Mouse (Mus musculus) embryonic facial prominence, embryonic 11.5 days (tissue): ENCODE data around the gene Gnat1. TPM values are rescaled to one million over a fixed set of nuclear protein-coding genes. Genes with fewer than 3 reads are reported as not detected.
A peak's percentile ranks its signal among the peaks of the same experiment; 100 is the strongest.
"Not testable (repeated sequence)": the region's sequence is repeated elsewhere in the genome, so short reads cannot be mapped to it uniquely, and the experiment has no call there.

Experiments used
- ATAC-seq: fragments of 200-750 bp; cut with Nextera tagmentation; replicated peaks from 2 replicates; pipeline ENCODE4 v1.8.0; 2017; ENCODE audit warnings: low read depth; ENCODE audit not compliant: insufficient number of reproducible peaks, low FRiP score, low TSS enrichment
- DNase-seq: peaks from one replicate; pipeline ENCODE4 v3.0.0-alpha.2; 2015; ENCODE audit warnings: low spot score
- H3K27ac ChIP-seq: fragments of 300-500 bp; sonication (generic); replicated peaks from 2 replicates; pipeline ENCODE4 v1.5.1; 2014; ENCODE audit warnings: mild to moderate bottlenecking, low read depth, low read length, control low read depth
- H3K27me3 ChIP-seq: fragments of 300-500 bp; sonication (generic); 2 replicates; pipeline ENCODE4 v1.6.1; 2014; ENCODE audit warnings: mild to moderate bottlenecking, low read length, moderate library complexity, mixed read lengths; ENCODE audit not compliant: control insufficient read depth, insufficient read depth
- H3K36me3 ChIP-seq: fragments of 300-500 bp; sonication (generic); replicated peaks from 2 replicates; pipeline ENCODE4 v1.6.1; 2014; ENCODE audit warnings: low read depth, mild to moderate bottlenecking, low read length, moderate library complexity, mixed read lengths; ENCODE audit not compliant: control insufficient read depth, insufficient read depth
- H3K4me1 ChIP-seq: fragments of 300-500 bp; sonication (generic); 2 replicates; pipeline ENCODE4 v1.6.1; 2014; ENCODE audit warnings: low read length, mixed read lengths; ENCODE audit not compliant: control insufficient read depth, insufficient read depth
- H3K4me2 ChIP-seq: fragments of 300-500 bp; sonication (generic); 2 replicates; pipeline ENCODE4 v1.6.1; 2014; ENCODE audit warnings: low read depth, mild to moderate bottlenecking, control low read depth, low read length, moderate library complexity
- H3K4me3 ChIP-seq: fragments of 300-500 bp; sonication (generic); 2 replicates; pipeline ENCODE4 v1.5.1; 2014; ENCODE audit warnings: low read depth, low read length, control low read depth
- H3K9ac ChIP-seq: fragments of 300-500 bp; sonication (generic); replicated peaks from 2 replicates; pipeline ENCODE4 v1.6.1; 2014; ENCODE audit warnings: mild to moderate bottlenecking, control low read depth, low read length
- H3K9me3 ChIP-seq: fragments of 300-500 bp; sonication (generic); replicated peaks from 2 replicates; pipeline ENCODE4 v1.6.1; 2016; ENCODE audit warnings: mild to moderate bottlenecking, low read length, inconsistent platforms, mixed read lengths; ENCODE audit not compliant: control insufficient read depth
- WGBS: fragments of 180-500 bp; shearing (Covaris S2); extraction: QIAGEN DNeasy Blood & Tissue Kit; methylation state at CpG from one replicate; pipeline ENCODE4 v1.1.7; 2014; 5-methylcytosine and 5-hydroxymethylcytosine counted together
- polyA plus RNA-seq: library from polyadenylated mRNA; unstranded; fragments of >200 nt; fragmentation: Nextera tagmentation; extraction: Ambion mirVana; gene quantifications from 2 replicates; pipeline ENCODE4 v1.2.1, GENCODE M21; 2014

Gene Gnat1
- polyA plus RNA-seq, 1 experiment from 2014 or later = not detected

- Histone ChIP-seq H3K9ac (no peak overlapping the region), H3K27me3 (no peaks in the 10 kb centered on the region), H3K9me3 (no peaks in the 10 kb centered on the region), H3K4me3 (no peak overlapping the region), H3K36me3 (peaks cover 29% of the 10 kb centered on the region), H3K4me2 (no peak overlapping the region), H3K4me1 (no peaks in the 10 kb centered on the region), H3K27ac (no peak overlapping the region)
- WGBS = 79% methylated on average over 8 of the region's 8 CpGs
- DNase-seq (no peak), ATAC-seq (no peak)
Observed at GRCm38 (mm10) chr9:107690391-107690790, 10.9 kb upstream of the Gnat1 start.

GRCm38 (mm10) chr9:107688939-107689338 lies 9.4 kb upstream of the Gnat1 start:
- Histone ChIP-seq H3K9me3 (no peaks in the 10 kb centered on the region), H3K9ac (no peak overlapping the region), H3K27ac (no peak overlapping the region), H3K4me1 (no peaks in the 10 kb centered on the region), H3K4me2 (no peak overlapping the region), H3K36me3 (peaks cover 38% of the 10 kb centered on the region), H3K27me3 (no peaks in the 10 kb centered on the region), H3K4me3 (no peak overlapping the region)
- 76% methylated on average over 7 of the region's 7 CpGs for WGBS
- DNase-seq = no peak
- no peak for ATAC-seq

GRCm38 (mm10) chr9:107688415-107688814 lies 8.9 kb upstream of the Gnat1 start:
- no peak overlapping the region for H3K4me2 ChIP-seq
- no peak overlapping the region for H3K9ac ChIP-seq
- H3K9me3 ChIP-seq = no peaks in the 10 kb centered on the region
- peaks cover 38% of the 10 kb centered on the region for H3K36me3 ChIP-seq
- ATAC-seq = no peak
- H3K4me1 ChIP-seq = no peaks in the 10 kb centered on the region
- H3K27ac ChIP-seq = no peak overlapping the region
- DNase-seq = no peak
- H3K27me3 ChIP-seq = no peaks in the 10 kb centered on the region
- H3K4me3 ChIP-seq = no peak overlapping the region
- WGBS = 90% methylated on average over 5 of the region's 5 CpGs

DNA sequence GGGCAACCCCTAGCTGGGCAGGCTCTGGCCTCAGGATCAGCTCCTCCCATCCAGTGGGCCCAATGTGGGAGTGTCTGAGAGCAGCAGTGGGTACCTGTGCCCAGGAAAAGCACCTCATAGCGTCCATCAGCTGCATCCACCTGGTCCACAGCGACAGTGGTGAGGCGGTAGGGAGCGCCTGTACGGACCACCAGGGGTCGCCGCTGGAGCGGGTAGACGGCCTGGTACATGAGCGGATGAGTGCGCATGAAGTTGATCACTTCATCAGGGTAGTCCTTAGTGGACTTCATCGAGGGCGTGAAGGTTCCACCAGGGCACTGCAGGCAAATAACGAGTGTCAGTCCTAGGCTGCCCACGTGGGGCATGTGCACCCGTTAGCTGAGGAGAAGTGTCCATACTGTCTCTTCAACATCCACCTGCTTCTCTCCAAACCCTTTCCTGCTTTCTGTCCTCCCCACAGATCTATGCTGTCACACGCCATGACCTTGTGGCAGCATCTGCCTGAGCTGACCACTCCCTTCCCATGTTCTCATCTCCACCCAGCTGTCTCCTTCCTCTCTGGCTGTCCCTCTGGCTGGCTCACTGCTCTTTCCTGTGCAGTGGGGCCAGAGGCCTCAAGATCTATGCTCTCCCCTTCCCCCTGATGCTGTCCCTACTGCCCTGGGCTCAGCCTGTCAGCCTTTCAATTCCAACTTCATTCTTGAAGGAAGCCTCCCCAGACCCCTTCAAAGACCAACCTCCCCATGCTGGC lies 5.9 kb upstream of the Gnat1 start:
- H3K4me3 ChIP-seq = no peak overlapping the region
- no peaks in the 10 kb centered on the region for H3K4me1 ChIP-seq
- 39% methylated on average over 17 of the region's 17 CpGs for WGBS
- no peak overlapping the region for H3K4me2 ChIP-seq
- H3K9me3 ChIP-seq = no peaks in the 10 kb centered on the region
- peaks cover 27% of the 10 kb centered on the region for H3K36me3 ChIP-seq
- no peaks in the 10 kb centered on the region for H3K27me3 ChIP-seq
- H3K27ac ChIP-seq = no peak overlapping the region
- DNase-seq (peak; percentile 55), ATAC-seq (peak; percentile 30; the same call in 1 of the 2 replicates)
- no peak overlapping the region for H3K9ac ChIP-seq

GRCm38 (mm10) chr9:107682405-107682804 lies 2.9 kb upstream of the Gnat1 start:
- 90% methylated on average over 20 of the region's 20 CpGs for WGBS
- ATAC-seq (no peak), DNase-seq (no peak)
- Histone ChIP-seq H3K9me3 (no peaks in the 10 kb centered on the region), H3K4me1 (no peaks in the 10 kb centered on the region), H3K9ac (no peak overlapping the region), H3K4me2 (no peak overlapping the region), H3K27me3 (peaks cover 3% of the 10 kb centered on the region), H3K27ac (no peak overlapping the region), H3K36me3 (peaks cover 14% of the 10 kb centered on the region), H3K4me3 (no peak overlapping the region)

GRCm38 (mm10) chr9:107678861-107679260 lies 651 bp downstream of the Gnat1 start:
- Histone ChIP-seq H3K9me3 (no peaks in the 10 kb centered on the region), H3K4me3 (no peak overlapping the region), H3K27ac (no peak overlapping the region), H3K9ac (no peak overlapping the region), H3K4me1 (0 out of 2 replicates have a peak, but pooled peaks cover 4% of the 10 kb centered on the region), H3K36me3 (peaks cover 2% of the 10 kb centered on the region), H3K27me3 (peaks cover 18% of the 10 kb centered on the region), H3K4me2 (no peak overlapping the region)
- 88% methylated on average over 2 of the region's 2 CpGs for WGBS
- ATAC-seq = no peak
- DNase-seq = no peak

- H3K9me3 ChIP-seq, H3K4me1 ChIP-seq, H3K9ac ChIP-seq, H3K4me2 ChIP-seq, ATAC-seq, H3K27ac ChIP-seq, H3K36me3 ChIP-seq, H3K4me3 ChIP-seq: not testable (repeated sequence)
- H3K27me3 ChIP-seq = peaks cover 18% of the 10 kb centered on the region
- WGBS = 40% methylated on average over 14 of the region's 14 CpGs
- DNase-seq = peak; percentile 89
Observed at GRCm38 (mm10) chr9:107677819-107678526, 1.5 kb downstream of the Gnat1 start.
